Mouse (Mus musculus) embryonic facial prominence, embryonic 14.5 days (tissue): ENCODE results near the gene Rnasek. TPM values are rescaled to one million over a fixed set of nuclear protein-coding genes. Genes with fewer than 3 reads are reported as not detected.

Experiments used
- ATAC-seq: fragments of 200-750 bp; cut with Nextera tagmentation; 2 replicates; pipeline ENCODE4 v1.8.0; 2017; ENCODE audit warnings: low read depth, moderate number of reproducible peaks, moderate TSS enrichment
- DNase-seq: peaks from one replicate; pipeline ENCODE4 v3.0.0-alpha.2; 2015; ENCODE audit warnings: low spot score
- H3K27ac ChIP-seq: fragments of 300-500 bp; sonication (generic); replicated peaks from 2 replicates; pipeline ENCODE4 v1.5.1; 2014; ENCODE audit warnings: low read depth, mild to moderate bottlenecking, low read length, moderate library complexity
- H3K27me3 ChIP-seq: fragments of 300-500 bp; sonication (generic); replicated peaks from 2 replicates; pipeline ENCODE4 v1.6.1; 2014; ENCODE audit warnings: low read length; ENCODE audit not compliant: control insufficient read depth, insufficient read depth
- H3K36me3 ChIP-seq: fragments of 300-500 bp; sonication (generic); 2 replicates; pipeline ENCODE4 v1.6.1; 2014; ENCODE audit warnings: low read length, mixed read lengths; ENCODE audit not compliant: control insufficient read depth, insufficient read depth
- H3K4me1 ChIP-seq: fragments of 300-500 bp; sonication (generic); 2 replicates; pipeline ENCODE4 v1.6.1; 2014; ENCODE audit warnings: antibody characterized with exemption, low read length; ENCODE audit not compliant: control insufficient read depth, insufficient read depth
- H3K4me2 ChIP-seq: fragments of 300-500 bp; sonication (generic); 2 replicates; pipeline ENCODE4 v1.6.1; 2014; ENCODE audit warnings: low read depth, mild to moderate bottlenecking, low read length, moderate library complexity, mixed read lengths
- H3K4me3 ChIP-seq: fragments of 300-500 bp; sonication (generic); 2 replicates; pipeline ENCODE4 v1.5.1; 2014; ENCODE audit warnings: low read depth, mild to moderate bottlenecking, low read length
- H3K9ac ChIP-seq: fragments of 300-500 bp; sonication (generic); 2 replicates; pipeline ENCODE4 v1.6.1; 2014; ENCODE audit warnings: low read depth, mild to moderate bottlenecking, low read length, moderate library complexity, mixed read lengths
- H3K9me3 ChIP-seq: fragments of 300-500 bp; sonication (generic); 2 replicates; pipeline ENCODE4 v1.6.1; 2016; ENCODE audit warnings: low read length; ENCODE audit not compliant: control insufficient read depth
- WGBS: fragments of 180-500 bp; shearing (Covaris S2); extraction: QIAGEN DNeasy Blood & Tissue Kit; methylation state at CpG from one replicate; pipeline ENCODE4 v1.1.7; 2014; 5-methylcytosine and 5-hydroxymethylcytosine counted together
- polyA plus RNA-seq: library from polyadenylated mRNA; unstranded; fragments of >200 nt; fragmentation: Nextera tagmentation; extraction: Ambion mirVana; gene quantifications from 2 replicates; pipeline ENCODE4 v1.2.1, GENCODE M21; 2014

Rnasek gene
- polyA plus RNA-seq, 1 experiment from 2014 or later: 204 TPM

DNA sequence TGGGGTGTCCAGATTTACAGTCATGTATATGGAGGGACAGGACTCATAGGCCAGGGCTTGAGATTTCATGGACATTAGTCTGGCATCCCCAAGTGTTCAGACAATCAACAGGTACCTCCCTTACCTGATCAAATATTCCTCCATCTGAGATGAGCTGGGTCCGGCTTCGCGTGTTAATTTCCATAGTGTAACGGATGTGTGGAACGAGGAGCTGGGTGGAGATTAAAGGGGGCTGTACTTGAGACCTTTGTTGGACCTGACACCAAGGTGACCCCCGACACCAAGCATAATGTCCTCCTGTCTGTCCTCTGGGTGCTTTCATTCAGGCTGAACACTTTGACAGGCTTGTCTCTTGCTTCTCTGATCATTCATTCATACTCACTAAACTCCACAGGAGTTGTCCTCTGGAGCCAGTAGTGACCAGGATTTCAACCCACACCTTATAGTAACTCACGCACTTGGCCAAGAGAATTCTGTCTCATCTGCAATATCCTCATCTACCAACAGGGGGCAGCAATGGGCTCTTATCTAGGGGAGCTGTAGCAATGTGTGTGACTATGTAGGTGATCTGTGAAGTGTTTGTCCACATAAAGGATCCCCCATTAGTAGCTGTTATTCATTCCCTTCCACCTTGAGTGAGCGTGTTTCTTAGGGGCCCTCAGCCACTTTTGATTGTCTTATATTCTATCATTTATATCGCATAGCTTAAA is 7.6 kb upstream of the Rnasek start:
- no peak overlapping the region for H3K4me3 ChIP-seq
- H3K27ac ChIP-seq: no peak overlapping the region
- no peak overlapping the region for H3K4me2 ChIP-seq
- H3K4me1 ChIP-seq: no peaks in the 10 kb centered on the region
- H3K9ac ChIP-seq: no peak overlapping the region
- peaks cover 8% of the 10 kb centered on the region for H3K27me3 ChIP-seq
- peak; percentile 56 for DNase-seq
- WGBS: 58% methylated on average over 9 of the region's 9 CpGs
- H3K9me3 ChIP-seq: no peaks in the 10 kb centered on the region
- no peaks in the 10 kb centered on the region for H3K36me3 ChIP-seq
- ATAC-seq: no peak

DNA sequence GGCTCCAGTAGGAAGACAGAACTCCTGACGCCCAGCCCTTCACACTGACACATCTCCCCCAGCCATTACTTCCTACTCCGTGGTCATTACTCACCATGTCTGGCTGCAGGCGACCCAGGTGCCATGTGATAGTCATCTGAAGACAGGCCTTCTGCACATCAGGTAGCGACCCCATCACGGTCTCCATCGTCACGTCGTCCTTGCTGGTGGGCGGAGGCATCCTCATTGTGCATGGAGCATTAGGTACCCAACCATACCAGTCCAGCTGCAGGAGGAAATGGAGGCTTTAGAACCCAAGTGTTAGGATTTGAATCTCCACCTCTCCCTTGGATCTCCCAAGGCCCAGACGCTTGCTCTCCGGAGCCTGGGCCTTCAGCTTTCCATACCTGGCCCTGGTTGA is 2.9 kb upstream of the Rnasek start:
- Histone ChIP-seq H3K9ac (no peak overlapping the region), H3K36me3 (no peaks in the 10 kb centered on the region), H3K27me3 (no peaks in the 10 kb centered on the region), H3K4me2 (no peak overlapping the region), H3K4me1 (peaks cover 12% of the 10 kb centered on the region; the same call in 1 of the 2 replicates), H3K27ac (no peak overlapping the region), H3K9me3 (no peaks in the 10 kb centered on the region), H3K4me3 (no peak overlapping the region)
- no peak for ATAC-seq
- 69% methylated on average over 11 of the region's 11 CpGs for WGBS
- DNase-seq: no peak

DNA sequence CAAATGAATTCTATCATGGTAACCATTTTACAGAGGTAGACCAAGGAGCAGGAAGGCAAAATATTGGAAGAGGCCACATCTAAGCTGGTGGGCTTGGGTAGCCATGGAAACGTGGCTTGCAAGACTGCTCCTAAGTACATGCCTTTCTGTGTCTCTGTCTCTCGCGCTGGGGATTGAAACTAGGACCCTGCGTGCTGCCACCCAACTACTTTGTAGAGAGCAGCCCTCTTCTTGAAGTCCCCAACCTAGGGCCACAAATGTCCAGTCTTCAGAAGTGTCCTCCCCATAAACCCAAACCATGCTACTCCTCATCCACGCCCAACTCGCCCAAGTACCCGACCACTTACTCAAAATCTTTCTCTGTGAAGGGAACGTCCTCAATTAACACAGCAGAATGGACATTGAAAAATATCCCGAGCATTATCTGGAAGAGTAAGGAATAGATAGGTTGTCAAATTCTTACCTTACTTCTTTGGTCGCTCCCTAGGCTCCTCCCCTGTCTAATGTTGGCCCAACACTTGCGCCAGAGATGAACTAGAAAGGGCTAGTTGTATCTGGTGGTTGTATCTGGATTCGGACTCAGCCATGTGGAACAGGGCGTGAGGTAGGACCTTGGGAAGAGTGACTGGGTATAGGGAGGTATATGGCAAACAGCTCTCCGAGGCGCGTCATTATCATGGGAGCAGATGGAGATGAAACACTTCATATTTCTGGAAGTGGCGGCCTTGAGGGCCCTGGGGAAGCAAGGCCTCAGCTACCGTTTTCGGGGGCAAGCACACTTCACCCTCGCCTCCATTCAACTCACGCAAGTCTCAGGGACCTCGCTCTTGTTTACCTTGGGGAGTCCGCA is 826 bp downstream of the Rnasek start:
- Histone ChIP-seq H3K4me1 (peaks cover 15% of the 10 kb centered on the region), H3K27me3 (no peaks in the 10 kb centered on the region), H3K9ac (peak overlapping the region; percentile 79), H3K36me3 (peaks cover 16% of the 10 kb centered on the region), H3K9me3 (no peaks in the 10 kb centered on the region), H3K4me2 (peak overlapping the region; percentile 82), H3K4me3 (peak overlapping the region; percentile 67), H3K27ac (peak overlapping the region; percentile 89)
- DNase-seq (no peak), ATAC-seq (no peak)
- 14% methylated on average over 23 of the region's 23 CpGs for WGBS

DNA sequence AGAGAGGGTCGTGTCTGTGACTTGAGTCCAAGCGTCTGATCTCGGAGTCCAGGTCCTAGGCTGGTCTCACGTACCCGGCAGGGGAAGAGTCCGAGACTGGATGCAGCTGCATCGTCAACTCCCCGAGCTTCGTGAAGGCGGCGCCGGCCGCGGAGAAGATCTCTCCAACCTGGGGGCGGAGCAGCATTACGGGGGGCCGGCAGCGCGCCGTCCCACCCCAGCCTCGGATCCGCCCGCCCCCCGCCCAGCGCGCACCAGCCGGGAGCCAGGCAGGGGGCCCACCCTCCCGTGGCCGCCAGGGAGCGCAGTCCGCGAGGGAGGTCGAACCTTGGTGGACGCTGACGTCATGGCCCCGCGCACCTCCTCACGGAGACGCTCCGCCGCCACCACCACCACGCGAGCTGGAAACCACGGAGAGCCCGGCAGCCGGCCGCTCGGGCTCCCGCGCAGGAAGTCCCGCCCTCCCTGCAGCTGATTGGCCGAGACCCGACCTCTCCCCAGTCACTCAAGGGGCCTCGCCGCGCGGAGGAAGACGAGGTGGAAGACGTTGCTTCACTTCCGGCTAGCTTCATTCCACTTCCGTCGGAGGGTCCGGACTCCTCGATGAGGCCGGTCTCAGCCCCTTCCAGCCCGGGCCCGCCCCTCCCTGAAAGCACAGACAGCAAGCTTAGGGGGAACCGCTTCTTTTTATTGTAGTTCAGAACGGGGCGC is 2.0 kb downstream of the Rnasek start, which contains the start of gene 0610010K14Rik:
Gene 0610010K14Rik (minus strand): TSS at position 458 of the 711 bp plus-strand sequence.
- H3K27ac ChIP-seq: peak within 1 kb of the TSS; percentile 89
- no peaks in the 10 kb centered on the region for H3K27me3 ChIP-seq
- peaks cover 16% of the 10 kb centered on the region for H3K36me3 ChIP-seq
- peak within 1 kb of the TSS; percentile 79 for H3K9ac ChIP-seq
- DNase-seq: peak; percentile 98
- H3K4me2 ChIP-seq: peak within 1 kb of the TSS; percentile 82
- ATAC-seq: peak; percentile 95
- peaks cover 24% of the 10 kb centered on the region for H3K4me1 ChIP-seq
- peak within 1 kb of the TSS; percentile 67 for H3K4me3 ChIP-seq
- 1% methylated on average over 28 of the region's 70 CpGs for WGBS
- H3K9me3 ChIP-seq: no peaks in the 10 kb centered on the region

DNA sequence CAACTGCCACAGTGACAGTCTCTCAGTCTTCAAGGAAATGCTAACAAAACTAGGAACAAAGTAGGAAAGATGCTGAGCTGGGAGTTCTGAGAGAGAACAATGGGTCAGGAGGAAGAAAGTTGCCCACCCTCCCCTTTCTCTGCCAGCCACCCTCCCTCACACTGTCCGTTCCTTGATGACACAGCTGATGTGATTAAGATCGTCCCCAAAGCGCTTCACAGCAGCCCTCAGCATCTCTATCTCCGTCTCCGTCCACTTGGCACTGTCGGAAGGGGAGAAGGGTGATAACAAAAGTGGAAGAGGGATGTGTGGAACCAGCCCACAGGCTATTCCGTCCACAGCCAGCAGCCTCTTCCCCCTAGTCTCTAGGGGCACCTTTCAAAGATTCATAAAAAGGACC is 2.9 kb downstream of the Rnasek start:
- H3K27me3 ChIP-seq: no peaks in the 10 kb centered on the region
- H3K4me3 ChIP-seq: peak overlapping the region; percentile 67
- ATAC-seq (no peak), DNase-seq (no peak)
- H3K27ac ChIP-seq: peak overlapping the region; percentile 89
- H3K4me2 ChIP-seq: peak overlapping the region; percentile 82
- 43% methylated on average over 7 of the region's 7 CpGs for WGBS
- peak overlapping the region; percentile 79 for H3K9ac ChIP-seq
- H3K9me3 ChIP-seq: no peaks in the 10 kb centered on the region
- H3K4me1 ChIP-seq: peaks cover 28% of the 10 kb centered on the region
- peaks cover 16% of the 10 kb centered on the region for H3K36me3 ChIP-seq

DNA sequence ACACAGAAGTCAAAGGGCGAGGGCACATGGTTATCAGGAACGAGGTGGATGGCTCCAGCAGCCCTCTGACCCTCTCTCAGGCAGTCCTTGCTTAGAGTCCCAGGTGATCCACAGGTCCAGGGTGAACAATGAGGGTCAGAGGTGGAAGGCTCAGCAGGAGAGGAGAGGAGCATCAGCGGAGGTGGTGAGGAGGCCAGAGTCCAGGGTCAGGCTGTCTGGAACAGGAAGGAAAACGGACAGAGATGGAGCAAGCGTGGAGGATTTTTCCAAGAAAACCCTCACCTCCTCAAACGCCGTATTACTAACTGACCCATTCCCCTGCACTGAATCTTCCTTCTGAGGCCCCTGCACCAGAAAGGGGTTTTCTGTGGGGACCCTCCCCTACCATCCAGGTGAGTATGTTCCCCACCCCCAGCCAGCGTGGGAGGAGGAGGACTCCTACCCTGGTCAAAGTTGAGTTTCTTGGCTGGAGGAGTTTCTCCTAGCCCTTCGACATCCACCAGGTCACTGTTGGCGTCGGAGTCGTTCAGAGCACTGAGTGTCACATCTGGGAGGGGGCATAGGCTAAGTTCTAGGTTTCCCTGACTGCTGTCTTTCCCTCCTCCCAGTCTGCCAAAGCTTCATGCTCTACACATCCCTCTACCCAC is 4.3 kb downstream of the Rnasek start:
- ATAC-seq (no peak), DNase-seq (no peak)
- Histone ChIP-seq H3K36me3 (peaks cover 16% of the 10 kb centered on the region), H3K9me3 (no peaks in the 10 kb centered on the region), H3K4me2 (no peak overlapping the region), H3K27me3 (peaks cover 4% of the 10 kb centered on the region), H3K27ac (no peak overlapping the region), H3K9ac (no peak overlapping the region), H3K4me1 (peaks cover 24% of the 10 kb centered on the region), H3K4me3 (no peak overlapping the region)
- WGBS: 86% methylated on average over 12 of the region's 12 CpGs

DNA sequence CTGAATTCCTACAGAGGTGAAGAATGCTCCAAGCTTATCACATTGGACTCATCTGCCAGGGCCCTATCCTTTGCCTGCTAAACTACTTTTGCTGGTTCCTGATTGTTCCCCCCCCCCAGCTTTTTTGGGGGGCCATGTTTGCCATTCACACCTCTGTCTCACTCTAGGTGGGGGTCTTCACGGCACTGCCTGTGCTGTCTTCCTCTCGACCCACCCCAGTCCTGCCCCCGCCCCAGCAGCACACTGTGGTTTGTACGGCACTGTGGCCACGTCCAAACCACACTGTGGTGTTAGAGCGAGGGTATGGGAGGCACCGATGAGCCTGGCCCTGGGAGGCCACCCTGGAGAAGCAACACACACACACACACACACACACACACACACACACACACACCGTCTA is 5.1 kb downstream of the Rnasek start:
- peaks cover 23% of the 10 kb centered on the region for H3K4me1 ChIP-seq
- WGBS: 82% methylated on average over 8 of the region's 8 CpGs
- no peaks in the 10 kb centered on the region for H3K9me3 ChIP-seq
- H3K36me3 ChIP-seq: peaks cover 16% of the 10 kb centered on the region
- H3K4me3 ChIP-seq: no peak overlapping the region
- DNase-seq (no peak), ATAC-seq (no peak)
- H3K4me2 ChIP-seq: peak overlapping the region; percentile 62; the same call in 1 of the 2 replicates
- H3K27ac ChIP-seq: no peak overlapping the region
- no peak overlapping the region for H3K9ac ChIP-seq
- H3K27me3 ChIP-seq: peaks cover 13% of the 10 kb centered on the region

DNA sequence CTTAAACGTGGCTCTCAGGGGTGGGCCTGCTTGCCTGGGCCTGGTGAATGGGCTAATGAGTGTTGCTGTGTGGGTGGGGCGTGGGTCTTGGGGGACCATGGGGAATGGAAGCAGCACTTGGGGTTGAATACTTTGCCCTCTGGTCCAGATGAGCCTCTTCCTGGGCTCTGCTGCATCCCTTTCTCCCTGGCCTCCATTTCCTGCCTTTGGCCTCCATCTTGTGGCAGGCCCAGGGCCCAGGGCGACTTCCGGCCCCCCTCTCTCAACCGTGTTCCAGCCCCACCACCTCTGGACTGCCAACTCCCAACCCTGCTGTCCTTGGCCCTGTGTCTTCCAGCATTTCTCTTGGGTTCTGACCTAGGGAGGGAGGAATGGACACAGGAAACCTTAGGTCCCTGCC is 5.6 kb downstream of the Rnasek start:
- ATAC-seq (no peak), DNase-seq (no peak)
- Histone ChIP-seq H3K9ac (no peak overlapping the region), H3K27ac (peak overlapping the region; percentile 36; the same call in 1 of the 2 replicates), H3K36me3 (peaks cover 16% of the 10 kb centered on the region), H3K9me3 (no peaks in the 10 kb centered on the region), H3K4me1 (peaks cover 23% of the 10 kb centered on the region), H3K4me2 (peak overlapping the region; percentile 62), H3K27me3 (peaks cover 18% of the 10 kb centered on the region), H3K4me3 (no peak overlapping the region)
- 61% methylated on average over 5 of the region's 5 CpGs for WGBS
